In genomic region chr3:108476761-108477619, GRCm38 (mm10) we compare ENCODE assay signal across 9 mouse cellular contexts. TPM values are rescaled to one million over a fixed set of nuclear protein-coding genes. Genes with fewer than 3 reads are reported as not detected.
DNase-seq lines count a peak whose midpoint lies in the region; ATAC-seq and TF ChIP-seq lines count a peak whose summit lies in the region.
"Had no signal": no experiment of that assay in that cellular context is flagged by ENCODE, and none has a peak within 500 bp of the region (broad histone marks: within the 10 kb centered on the region; RNA-seq: fewer than 3 reads in every experiment).

No protein-coding gene starts in this region.

- no peak overlapping the region for H3K4me3 ChIP-seq in kidney, embryonic 16.5 days (ENCODE audit: low read length)
- no peak overlapping the region for H3K4me3 ChIP-seq in hindbrain, embryonic 16.5 days (ENCODE audit: low read length)
- H3K4me3 ChIP-seq in forebrain, postnatal 0 days (ENCODE audit: low read depth, low read length): no peak overlapping the region

- no peaks in the 10 kb centered on the region for H3K4me1 ChIP-seq in kidney, embryonic 16.5 days (ENCODE audit: insufficient read depth, low read length)
- H3K4me1 ChIP-seq in hindbrain, embryonic 16.5 days (ENCODE audit: control insufficient read depth, insufficient read depth, low read depth, low read length): no peaks in the 10 kb centered on the region
- no peaks in the 10 kb centered on the region for H3K4me1 ChIP-seq in forebrain, postnatal 0 days (ENCODE audit: insufficient read depth)

- peak; percentile 22 for DNase-seq in adrenal gland, adult 8-10 months
- DNase-seq in adrenal gland, adult 18-20 months (ENCODE audit: low spot score in 2 of 2): no peak
- peak; percentile 63 for DNase-seq in fibroblast of lung, adult 2 months (ENCODE audit: low read depth)
- DNase-seq in lung, postnatal 25 days (ENCODE audit: low spot score): peak; percentile 84
- DNase-seq in right cerebral cortex, postnatal 25 days: no peak
- no peak for DNase-seq in forebrain, postnatal 0 days

- H3K27ac ChIP-seq in kidney, embryonic 16.5 days (ENCODE audit: low read length): peak overlapping the region; percentile 61
- H3K27ac ChIP-seq in hindbrain, embryonic 16.5 days (ENCODE audit: low read depth, low read length): no peak overlapping the region
- no peak overlapping the region for H3K27ac ChIP-seq in forebrain, postnatal 0 days (ENCODE audit: low read depth, low read length)

- H3K27me3 ChIP-seq in kidney, embryonic 16.5 days (ENCODE audit: insufficient read depth, low read length): no peaks in the 10 kb centered on the region
- no peaks in the 10 kb centered on the region for H3K27me3 ChIP-seq in hindbrain, embryonic 16.5 days (replicated peaks; ENCODE audit: control insufficient read depth, insufficient read depth, low read length)
- no peaks in the 10 kb centered on the region for H3K27me3 ChIP-seq in forebrain, postnatal 0 days (ENCODE audit: insufficient read depth, low read length)

- H3K9me3 ChIP-seq in kidney, embryonic 16.5 days (ENCODE audit: low read length): no peaks in the 10 kb centered on the region
- H3K9me3 ChIP-seq in hindbrain, embryonic 16.5 days (ENCODE audit: control insufficient read depth, low read length): no peaks in the 10 kb centered on the region
- no peaks in the 10 kb centered on the region for H3K9me3 ChIP-seq in forebrain, postnatal 0 days (ENCODE audit: low read length)

- TF ChIP-seq CTCF in forebrain, postnatal 0 days (IDR thresholded peaks at IDR 0.05; ENCODE audit: low read depth): no peak

- no peak overlapping the region for H3K9ac ChIP-seq in kidney, embryonic 16.5 days (replicated peaks; ENCODE audit: low read length)
- H3K9ac ChIP-seq in hindbrain, embryonic 16.5 days (ENCODE audit: low read depth, low read length): no peak overlapping the region
- H3K9ac ChIP-seq in forebrain, postnatal 0 days: no peak overlapping the region

- no peaks in the 10 kb centered on the region for H3K36me3 ChIP-seq in kidney, embryonic 16.5 days (ENCODE audit: insufficient read depth, low read length)
- no peaks in the 10 kb centered on the region for H3K36me3 ChIP-seq in hindbrain, embryonic 16.5 days (ENCODE audit: control insufficient read depth, insufficient read depth, low read length)
- H3K36me3 ChIP-seq in forebrain, postnatal 0 days (ENCODE audit: insufficient read depth): no peaks in the 10 kb centered on the region

- ATAC-seq in kidney, embryonic 16.5 days (ENCODE audit: low FRiP score, low TSS enrichment): peak; percentile 90
- no peak for ATAC-seq in hindbrain, embryonic 16.5 days
- ATAC-seq in forebrain, postnatal 0 days: no peak

- 30% methylated on average over 14 of the region's 14 CpGs for WGBS in kidney, embryonic 16.5 days
- 58% methylated on average over 14 of the region's 14 CpGs for WGBS in hindbrain, embryonic 16.5 days
- WGBS in forebrain, postnatal 0 days: 66% methylated on average over 14 of the region's 14 CpGs

- no peak overlapping the region for H3K4me2 ChIP-seq in kidney, embryonic 16.5 days (replicated peaks; ENCODE audit: low read depth, low read length)
- H3K4me2 ChIP-seq in hindbrain, embryonic 16.5 days (ENCODE audit: low read length): no peak overlapping the region
- H3K4me2 ChIP-seq in forebrain, postnatal 0 days (ENCODE audit: low read depth): no peak overlapping the region

RNA-seq across cellular contexts. Expression of gene Sars, which starts 32.0 kb away (rescaled TPM):
- 100 to 1,000 TPM; 183 to 191 (median 186) TPM for total RNA-seq in adrenal gland, adult 8-10 months (2022)
- total RNA-seq in adrenal gland, adult 18-20 months (2021): 100 to 1,000 TPM; 168 to 202 TPM
- 134 and 142 TPM in 2 replicates for polyA plus RNA-seq in kidney, embryonic 16.5 days (2015; fragmentation: Nextera tagmentation; extraction: Ambion mirVana)
- polyA plus RNA-seq in hindbrain, embryonic 16.5 days (2015; fragmentation: Nextera tagmentation; extraction: Ambion mirVana): 216 and 224 TPM in 2 replicates
- 196 and 202 TPM in 2 replicates for total RNA-seq in forebrain, postnatal 0 days (2014; rRNA removed)
- 220 and 223 TPM in 2 replicates for polyA plus RNA-seq in forebrain, postnatal 0 days (2015; fragmentation: Nextera tagmentation; extraction: Ambion mirVana)

RNA-seq across cellular contexts. Expression of gene 1700013F07Rik, which starts 57.0 kb away (rescaled TPM):
- under 1 TPM in 2 of 4 experiments, not detected in 2; 0.45 to 0.59 TPM for total RNA-seq in adrenal gland, adult 8-10 months (2022)
- not detected for total RNA-seq in adrenal gland, adult 18-20 months (2021)
- polyA plus RNA-seq in kidney, embryonic 16.5 days (2015; fragmentation: Nextera tagmentation; extraction: Ambion mirVana): 0.37 and 0.41 TPM in 2 replicates
- 1.9 and 2.7 TPM in 2 replicates for polyA plus RNA-seq in hindbrain, embryonic 16.5 days (2015; fragmentation: Nextera tagmentation; extraction: Ambion mirVana)
- total RNA-seq in forebrain, postnatal 0 days (2014; rRNA removed): 0.85 and 1.8 TPM in 2 replicates
- 3.0 and 4.5 TPM in 2 replicates for polyA plus RNA-seq in forebrain, postnatal 0 days (2015; fragmentation: Nextera tagmentation; extraction: Ambion mirVana)
- total RNA-seq: megakaryocyte progenitor cell, adult 5-6 weeks had no signal

RNA-seq across cellular contexts. Expression of gene 5330417C22Rik, which starts 59.3 kb away (rescaled TPM):
- 1 to 10 TPM; 2.4 to 6.9 (median 3.9) TPM for total RNA-seq in adrenal gland, adult 8-10 months (2022)
- total RNA-seq in adrenal gland, adult 18-20 months (2021): 1 to 10 TPM; 1.8 to 4.0 TPM
- polyA plus RNA-seq in kidney, embryonic 16.5 days (2015; fragmentation: Nextera tagmentation; extraction: Ambion mirVana): 1.4 TPM in 2 replicates
- polyA plus RNA-seq in hindbrain, embryonic 16.5 days (2015; fragmentation: Nextera tagmentation; extraction: Ambion mirVana): 16.0 and 18.5 TPM in 2 replicates
- total RNA-seq in forebrain, postnatal 0 days (2014; rRNA removed): 9.2 and 11.5 TPM in 2 replicates
- 16.6 and 17.5 TPM in 2 replicates for polyA plus RNA-seq in forebrain, postnatal 0 days (2015; fragmentation: Nextera tagmentation; extraction: Ambion mirVana)

Comparison
In these comparisons a context has a peak if more than half of its experiments do, and no peak if none do; other contexts are left out.
1. DNase-seq: peak in adrenal gland, adult 8-10 months (single experiment), fibroblast of lung, adult 2 months (single experiment) and lung, postnatal 25 days (single experiment); none in adrenal gland, adult 18-20 months (0 of 2), right cerebral cortex, postnatal 25 days (single experiment) and forebrain, postnatal 0 days (single experiment).